Comparison of ENCODE assay signal across 9 mouse cellular contexts in genomic region chr4:46087852-46088251, GRCm38 (mm10). TPM values are rescaled to one million over a fixed set of nuclear protein-coding genes. Genes with fewer than 3 reads are reported as not detected.
DNase-seq lines count a peak whose midpoint lies in the region; ATAC-seq and TF ChIP-seq lines count a peak whose summit lies in the region.
"Had no signal": no experiment of that assay in that cellular context is flagged by ENCODE, and none has a peak within 500 bp of the region (broad histone marks: within the 10 kb centered on the region; RNA-seq: fewer than 3 reads in every experiment).

No protein-coding gene starts in this region.

- H3K9ac ChIP-seq in embryonic facial prominence, embryonic 14.5 days (ENCODE audit: low read depth, low read length), result no peak overlapping the region
- no peak overlapping the region for H3K9ac ChIP-seq in forebrain, postnatal 0 days
- H3K9ac ChIP-seq: lung, embryonic 15.5 days had no signal

- H3K27ac ChIP-seq in embryonic facial prominence, embryonic 14.5 days (replicated peaks; ENCODE audit: low read depth, low read length), result no peak overlapping the region
- no peak overlapping the region for H3K27ac ChIP-seq in embryonic facial prominence, embryonic 10.5 days (replicated peaks)
- H3K27ac ChIP-seq in forebrain, postnatal 0 days (ENCODE audit: low read depth, low read length), result no peak overlapping the region
- H3K27ac ChIP-seq: lung, embryonic 15.5 days had no signal

- H3K4me2 ChIP-seq in embryonic facial prominence, embryonic 14.5 days (ENCODE audit: low read depth, low read length), result no peak overlapping the region
- H3K4me2 ChIP-seq in forebrain, postnatal 0 days (ENCODE audit: low read depth), result no peak overlapping the region
- H3K4me2 ChIP-seq: lung, embryonic 15.5 days had no signal

- no peak for TF ChIP-seq CTCF in forebrain, postnatal 0 days (IDR thresholded peaks at IDR 0.05; ENCODE audit: low read depth)

- DNase-seq in embryonic facial prominence, embryonic 14.5 days (ENCODE audit: low spot score), result peak; percentile 83
- DNase-seq in embryonic facial prominence, embryonic 10.5 days (ENCODE audit: low spot score), result no peak
- DNase-seq in NIH3T3 (ENCODE audit: low read depth), result peak; percentile 90
- peak; percentile 67 to 76 for DNase-seq in frontal cortex, postnatal 14 days (ENCODE audit: low spot score in 2 of 2)
- peak; percentile 24 to 53 for DNase-seq in kidney, postnatal 25 days
- peak; percentile 73 for DNase-seq in right cerebral cortex, postnatal 14 days
- DNase-seq in forebrain, postnatal 0 days, result no peak
- no peak for DNase-seq in natural killer cell, adult 2 months (ENCODE audit: low spot score in 2 of 2)

- 26% methylated on average over 5 of the region's 5 CpGs for WGBS in embryonic facial prominence, embryonic 14.5 days
- 44% methylated on average over 5 of the region's 5 CpGs for WGBS in embryonic facial prominence, embryonic 10.5 days
- 26% methylated on average over 5 of the region's 5 CpGs for WGBS in forebrain, postnatal 0 days

- H3K4me1 ChIP-seq in embryonic facial prominence, embryonic 14.5 days (ENCODE audit: control insufficient read depth, insufficient read depth, low read length), result peaks cover 4% of the 10 kb centered on the region; the same call in 1 of the 2 replicates
- H3K4me1 ChIP-seq in embryonic facial prominence, embryonic 10.5 days, result peaks cover 16% of the 10 kb centered on the region
- H3K4me1 ChIP-seq in forebrain, postnatal 0 days (ENCODE audit: insufficient read depth), result no peaks in the 10 kb centered on the region

- no peak overlapping the region for H3K4me3 ChIP-seq in embryonic facial prominence, embryonic 14.5 days (ENCODE audit: low read depth, low read length)
- H3K4me3 ChIP-seq in embryonic facial prominence, embryonic 10.5 days, result no peak overlapping the region
- H3K4me3 ChIP-seq in forebrain, postnatal 0 days (ENCODE audit: low read depth, low read length), result no peak overlapping the region
- H3K4me3 ChIP-seq: lung, embryonic 15.5 days had no signal

- no peaks in the 10 kb centered on the region for H3K36me3 ChIP-seq in embryonic facial prominence, embryonic 14.5 days (ENCODE audit: control insufficient read depth, insufficient read depth, low read length)
- no peaks in the 10 kb centered on the region for H3K36me3 ChIP-seq in embryonic facial prominence, embryonic 10.5 days (replicated peaks)
- no peaks in the 10 kb centered on the region for H3K36me3 ChIP-seq in forebrain, postnatal 0 days (ENCODE audit: insufficient read depth)
- H3K36me3 ChIP-seq: lung, embryonic 15.5 days had no signal

- peak; percentile 32; the same call in 1 of the 2 replicates for ATAC-seq in embryonic facial prominence, embryonic 14.5 days (ENCODE audit: low read depth)
- ATAC-seq in forebrain, postnatal 0 days, result no peak

- H3K9me3 ChIP-seq in embryonic facial prominence, embryonic 14.5 days (ENCODE audit: control insufficient read depth, low read length), result no peaks in the 10 kb centered on the region
- H3K9me3 ChIP-seq in embryonic facial prominence, embryonic 10.5 days, result no peaks in the 10 kb centered on the region
- no peaks in the 10 kb centered on the region for H3K9me3 ChIP-seq in forebrain, postnatal 0 days (ENCODE audit: low read length)
- H3K9me3 ChIP-seq: lung, embryonic 15.5 days had no signal

- no peaks in the 10 kb centered on the region for H3K27me3 ChIP-seq in embryonic facial prominence, embryonic 14.5 days (replicated peaks; ENCODE audit: control insufficient read depth, insufficient read depth, low read length)
- H3K27me3 ChIP-seq in embryonic facial prominence, embryonic 10.5 days (replicated peaks; ENCODE audit: low read depth, poor library complexity, severe bottlenecking), result no peaks in the 10 kb centered on the region
- no peaks in the 10 kb centered on the region for H3K27me3 ChIP-seq in forebrain, postnatal 0 days (ENCODE audit: insufficient read depth, low read length)
- H3K27me3 ChIP-seq: lung, embryonic 15.5 days had no signal

RNA-seq across cellular contexts. Expression of gene Tmod1, which starts 49.1 kb away (rescaled TPM):
- polyA plus RNA-seq in embryonic facial prominence, embryonic 14.5 days (2014; fragmentation: Nextera tagmentation; extraction: Ambion mirVana), result 26.3 and 38.8 TPM in 2 replicates
- polyA plus RNA-seq in embryonic facial prominence, embryonic 10.5 days (2016; fragmentation: Nextera tagmentation; extraction: Ambion mirVana), result 2.8 and 3.0 TPM in 2 replicates
- total RNA-seq in forebrain, postnatal 0 days (2014; rRNA removed), result 0.92 and 1.0 TPM in 2 replicates
- polyA plus RNA-seq in forebrain, postnatal 0 days (2015; fragmentation: Nextera tagmentation; extraction: Ambion mirVana), result 1.7 and 1.8 TPM in 2 replicates

RNA-seq across cellular contexts. Expression of gene Ncbp1, which starts 50.6 kb away (rescaled TPM):
- 70.1 and 80.1 TPM in 2 replicates for polyA plus RNA-seq in embryonic facial prominence, embryonic 14.5 days (2014; fragmentation: Nextera tagmentation; extraction: Ambion mirVana)
- 121 and 127 TPM in 2 replicates for polyA plus RNA-seq in embryonic facial prominence, embryonic 10.5 days (2016; fragmentation: Nextera tagmentation; extraction: Ambion mirVana)
- total RNA-seq in forebrain, postnatal 0 days (2014; rRNA removed), result 48.9 and 56.1 TPM in 2 replicates
- polyA plus RNA-seq in forebrain, postnatal 0 days (2015; fragmentation: Nextera tagmentation; extraction: Ambion mirVana), result 58.7 and 58.9 TPM in 2 replicates

RNA-seq across cellular contexts. Expression of gene Tstd2, which starts 50.6 kb away (rescaled TPM):
- 15.0 and 15.4 TPM in 2 replicates for polyA plus RNA-seq in embryonic facial prominence, embryonic 14.5 days (2014; fragmentation: Nextera tagmentation; extraction: Ambion mirVana)
- polyA plus RNA-seq in embryonic facial prominence, embryonic 10.5 days (2016; fragmentation: Nextera tagmentation; extraction: Ambion mirVana), result 74.1 and 77.3 TPM in 2 replicates
- 27.4 and 31.4 TPM in 2 replicates for total RNA-seq in forebrain, postnatal 0 days (2014; rRNA removed)
- 12.3 and 19.3 TPM in 2 replicates for polyA plus RNA-seq in forebrain, postnatal 0 days (2015; fragmentation: Nextera tagmentation; extraction: Ambion mirVana)

Comparison
In these comparisons a context has a peak if more than half of its experiments do, and no peak if none do; other contexts are left out.
1. DNase-seq: peak in embryonic facial prominence, embryonic 14.5 days (single experiment), NIH3T3 (single experiment), frontal cortex, postnatal 14 days (2 of 2), kidney, postnatal 25 days (2 of 2) and right cerebral cortex, postnatal 14 days (single experiment); none in embryonic facial prominence, embryonic 10.5 days (single experiment), forebrain, postnatal 0 days (single experiment) and natural killer cell, adult 2 months (0 of 2).